Mouse (Mus musculus) kidney, adult 18-20 months (tissue): Measurements from ENCODE around the gene Lcor.

Source experiments
- DNase-seq: peaks from one replicate; pipeline ENCODE4 v3.0.0; 2021

Gene Lcor

GRCm38 (mm10) chr19:41476530-41477249 is 5.7 kb upstream of the Lcor start:
- no peak for DNase-seq

GRCm38 (mm10) chr19:41481030-41481886 is 1.2 kb upstream of the Lcor start:
- DNase-seq, result peak; percentile 56

- no peak for DNase-seq
Observed at GRCm38 (mm10) chr19:41481887-41482189, 599 bp upstream of the Lcor start.

DNA sequence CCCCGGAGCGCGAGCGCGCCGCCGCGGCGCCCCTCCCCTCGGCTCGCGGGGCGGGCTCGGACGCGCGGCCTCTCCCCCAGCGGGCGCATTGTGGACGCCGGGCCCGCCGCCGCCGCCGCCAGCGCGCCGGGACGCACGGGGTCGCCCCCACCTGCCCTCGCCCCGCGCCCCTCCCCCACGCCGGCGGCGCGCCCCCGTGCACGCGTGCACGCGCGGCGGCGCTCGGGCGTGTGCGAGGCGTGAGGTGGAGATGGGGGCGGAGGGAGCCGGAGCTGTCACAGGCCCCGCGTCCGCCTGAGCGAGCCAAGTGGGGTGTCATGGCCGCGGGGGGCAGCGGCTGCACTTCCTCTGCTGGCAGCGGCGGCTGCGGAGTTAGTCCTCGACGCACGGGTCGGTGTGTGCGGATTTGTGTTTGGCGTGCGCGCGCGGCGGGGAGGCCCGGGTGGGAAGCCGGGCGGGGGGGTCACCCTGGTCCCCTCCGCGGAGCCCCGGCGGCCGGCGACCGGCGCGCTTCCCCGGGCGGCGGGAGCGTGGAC is 540 bp downstream of the Lcor start:
- DNase-seq, result peak; percentile 73

GRCm38 (mm10) chr19:41483445-41484040 is 1.1 kb downstream of the Lcor start:
- DNase-seq, result no peak

- no peak for DNase-seq
Observed at GRCm38 (mm10) chr19:41484361-41484760, 1.9 kb downstream of the Lcor start.

GRCm38 (mm10) chr19:41495382-41496032 is 13.1 kb downstream of the Lcor start:
- DNase-seq, result no peak

DNA sequence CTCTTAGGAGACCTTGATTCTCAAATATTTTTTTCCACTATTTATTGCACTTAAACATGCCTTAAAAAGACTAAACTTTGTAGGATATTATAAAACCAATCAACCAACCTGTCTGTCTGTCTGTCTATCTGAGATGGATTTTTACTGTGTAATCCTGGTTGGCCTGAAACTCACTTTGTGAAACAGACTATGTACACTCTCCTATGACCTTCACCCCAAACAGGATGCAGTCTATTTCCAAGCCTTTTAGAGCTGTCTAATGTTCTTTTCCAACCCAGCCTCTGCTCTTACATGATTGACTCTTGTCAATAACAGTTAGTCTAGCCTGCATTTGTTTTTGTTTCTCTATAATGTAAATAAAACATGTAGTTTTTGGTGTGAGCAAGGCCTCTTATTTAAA is 13.6 kb downstream of the Lcor start:
- DNase-seq, result no peak

DNA sequence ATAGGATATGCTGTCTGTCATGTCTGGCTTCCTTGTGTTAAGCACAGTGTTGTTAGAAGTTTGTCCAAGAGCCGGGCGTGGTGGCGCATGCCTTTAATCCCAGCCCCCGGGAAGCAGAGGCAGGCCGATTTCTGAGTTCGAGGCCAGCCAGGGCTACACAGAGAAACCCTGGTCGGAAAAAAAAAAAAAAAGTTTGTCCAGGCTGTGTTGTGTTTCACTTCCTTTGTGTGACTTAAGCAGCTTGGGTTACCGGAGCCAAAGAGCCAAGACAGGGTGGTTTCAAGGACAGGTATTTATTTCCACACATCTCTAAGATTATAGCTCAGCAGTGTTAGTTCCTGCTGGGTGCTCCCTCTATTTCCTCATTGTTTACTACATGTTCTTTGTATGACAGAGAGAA is 25.4 kb downstream of the Lcor start:
- DNase-seq, result no peak

- DNase-seq, result no peak
Observed at GRCm38 (mm10) chr19:41514836-41515235, 32.4 kb downstream of the Lcor start.

GRCm38 (mm10) chr19:41515549-41515948 is 33.1 kb downstream of the Lcor start:
- DNase-seq, result no peak

DNA sequence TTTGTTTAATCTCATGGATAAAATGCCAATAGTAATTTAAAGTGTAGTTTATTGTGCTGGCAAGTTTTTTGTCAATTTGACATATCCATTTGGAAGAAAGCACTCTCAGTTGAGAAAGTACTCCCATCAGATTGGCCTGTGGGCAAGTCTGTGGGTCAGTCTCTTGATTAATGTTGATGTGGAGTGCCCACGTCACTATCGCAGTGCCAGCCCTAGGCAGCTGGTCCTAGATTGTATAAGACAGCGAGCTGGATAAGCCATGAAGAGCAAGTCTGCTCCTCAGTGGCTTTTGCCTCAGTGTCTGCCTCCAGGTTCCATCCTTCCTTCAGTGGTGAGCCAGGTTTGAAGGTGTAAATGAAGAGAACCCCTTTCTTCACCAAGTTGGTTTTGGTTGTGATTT is 34.6 kb downstream of the Lcor start:
- DNase-seq, result no peak

GRCm38 (mm10) chr19:41519121-41519520 is 36.7 kb downstream of the Lcor start:
- DNase-seq, result no peak

DNA sequence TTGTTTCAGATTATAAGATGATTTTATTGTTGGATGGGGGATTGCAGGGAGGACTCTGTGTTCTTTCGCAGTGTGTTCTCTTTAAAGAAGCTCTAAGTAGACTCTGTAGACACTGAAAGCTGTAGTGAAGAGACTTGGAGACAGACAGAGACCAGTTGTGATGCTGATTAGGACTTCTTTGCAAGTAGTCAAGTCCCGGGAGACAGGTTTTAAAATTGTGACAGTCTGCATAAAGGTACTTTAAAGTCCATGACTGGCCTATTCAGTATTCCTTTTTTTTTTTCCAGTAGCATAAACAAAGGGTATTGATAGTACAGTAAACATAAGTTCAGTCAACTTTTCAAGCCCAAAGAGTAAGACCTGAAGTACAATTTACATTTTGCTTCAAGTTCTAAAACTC is 39.8 kb downstream of the Lcor start:
- no peak for DNase-seq

GRCm38 (mm10) chr19:41523798-41524563 is 41.5 kb downstream of the Lcor start:
- no peak for DNase-seq

- DNase-seq, result no peak
Observed at GRCm38 (mm10) chr19:41529169-41529568, 46.7 kb downstream of the Lcor start.

DNA sequence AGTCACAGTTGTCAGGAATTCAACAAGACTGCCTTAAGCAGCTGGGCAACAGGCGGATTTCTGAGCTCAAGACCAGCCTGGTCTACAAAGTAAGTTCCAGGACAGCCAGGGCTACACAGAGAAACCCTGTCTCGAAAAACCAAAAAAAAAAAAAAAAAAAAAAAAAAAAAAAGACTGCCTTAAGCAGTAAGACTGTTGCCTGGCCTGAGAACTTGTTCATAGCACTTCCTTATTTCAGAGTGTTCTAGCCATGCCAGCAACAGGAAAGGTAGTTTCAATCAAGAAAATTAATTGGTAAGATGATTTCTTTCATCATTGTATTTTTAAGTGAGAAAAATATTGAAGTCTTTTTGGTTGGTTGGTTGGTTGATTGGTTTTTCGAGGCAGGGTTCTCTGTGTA is 51.6 kb downstream of the Lcor start:
- DNase-seq, result no peak

GRCm38 (mm10) chr19:41556981-41557380 is 74.5 kb downstream of the Lcor start:
- DNase-seq, result no peak

GRCm38 (mm10) chr19:41557491-41557890 is 75.1 kb downstream of the Lcor start:
- DNase-seq, result no peak

- DNase-seq, result no peak
Observed at GRCm38 (mm10) chr19:41558891-41559486, 76.6 kb downstream of the Lcor start.

GRCm38 (mm10) chr19:41560856-41561255 is 78.4 kb downstream of the Lcor start:
- no peak for DNase-seq

DNA sequence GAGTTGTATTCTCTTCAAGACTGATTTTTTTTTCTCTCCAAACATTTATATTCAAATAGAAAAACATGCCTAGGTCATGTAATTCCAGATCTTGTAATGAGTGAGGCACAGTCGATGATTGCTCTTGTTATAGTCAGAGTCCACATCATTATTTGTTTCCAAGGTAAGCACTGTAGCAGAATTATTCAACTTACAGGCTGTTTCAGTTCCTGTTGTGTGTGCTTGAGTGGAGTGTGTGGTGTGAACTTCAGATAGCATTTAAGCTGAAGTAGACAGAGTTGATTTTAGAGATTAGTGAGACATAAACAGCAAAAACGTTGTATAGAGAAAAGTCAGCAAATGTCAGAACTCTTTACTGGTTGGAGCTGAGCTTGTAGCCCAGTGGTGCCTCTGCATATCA is 86.4 kb downstream of the Lcor start:
- no peak for DNase-seq
